Mouse (Mus musculus): ENCODE results near the gene Gzmn.
"Not testable (repeated sequence)": the region's sequence is repeated elsewhere in the genome, so short reads cannot be mapped to it uniquely, and the experiment has no call there.

Gene Gzmn

GRCm38 (mm10) chr14:56174499-56174898, at the start of gene Gzmn:
Gzmn (minus strand) TSS chr14:56174599.
- DNase-seq (ENCODE audit: low spot score in 2 of 2) = no peak

GRCm38 (mm10) chr14:56211317-56211716, 36.9 kb upstream of the Gzmn start, which contains the start of gene Gzmf:
Gzmf (minus strand) TSS chr14:56211417.
- no peak for DNase-seq (ENCODE audit: low spot score in 2 of 2)

GRCm38 (mm10) chr14:56205613-56206012, 31.2 kb upstream of the Gzmn start:
- DNase-seq (ENCODE audit: low spot score in 2 of 2) = no peak

- DNase-seq (ENCODE audit: low spot score in 2 of 2) = peak; percentile 35 to 37
Observed at GRCm38 (mm10) chr14:56205021-56205420, 30.6 kb upstream of the Gzmn start.

- peak; percentile 64 to 67 for DNase-seq (ENCODE audit: low spot score in 2 of 2)
Observed at GRCm38 (mm10) chr14:56203975-56204374, 29.6 kb upstream of the Gzmn start.

- DNase-seq (ENCODE audit: low spot score in 2 of 2) = no peak
Observed at GRCm38 (mm10) chr14:56186946-56187345, 12.5 kb upstream of the Gzmn start.

GRCm38 (mm10) chr14:56186521-56186920, 12.1 kb upstream of the Gzmn start:
- DNase-seq (ENCODE audit: low spot score in 2 of 2) = no peak

GRCm38 (mm10) chr14:56177651-56178050, 3.3 kb upstream of the Gzmn start:
- peak; percentile 19 to 33 for DNase-seq (ENCODE audit: low spot score in 2 of 2)

GRCm38 (mm10) chr14:56173396-56173795, 1.0 kb downstream of the Gzmn start:
- no peak for DNase-seq (ENCODE audit: low spot score in 2 of 2)

GRCm38 (mm10) chr14:56172744-56173143, 1.7 kb downstream of the Gzmn start:
- DNase-seq (ENCODE audit: low spot score in 2 of 2) = no peak

- no peak for DNase-seq (ENCODE audit: low spot score in 2 of 2)
Observed at GRCm38 (mm10) chr14:56168009-56168408, 6.4 kb downstream of the Gzmn start.

- DNase-seq (ENCODE audit: low spot score in 2 of 2) = no peak
Observed at GRCm38 (mm10) chr14:56162109-56162508, 12.3 kb downstream of the Gzmn start.

GRCm38 (mm10) chr14:56159479-56159878, 14.9 kb downstream of the Gzmn start, which contains the start of gene Gzmg:
Gzmg (minus strand) TSS chr14:56159579.
- DNase-seq (ENCODE audit: low spot score in 2 of 2) = not testable (repeated sequence)

- no peak for DNase-seq (ENCODE audit: low spot score in 2 of 2)
Observed at GRCm38 (mm10) chr14:56155340-56155739, 19.1 kb downstream of the Gzmn start.

GRCm38 (mm10) chr14:56133675-56134074, 40.7 kb downstream of the Gzmn start:
- DNase-seq (ENCODE audit: low spot score in 2 of 2) = not testable (repeated sequence)

GRCm38 (mm10) chr14:56132508-56132907, 41.9 kb downstream of the Gzmn start, which contains the start of gene Gzmd:
Gzmd (minus strand) TSS chr14:56132608.
- DNase-seq (ENCODE audit: low spot score in 2 of 2) = not testable (repeated sequence)

GRCm38 (mm10) chr14:56128341-56128740, 46.1 kb downstream of the Gzmn start:
- DNase-seq (ENCODE audit: low spot score in 2 of 2) = no peak

- DNase-seq (ENCODE audit: low spot score in 2 of 2) = no peak
Observed at GRCm38 (mm10) chr14:56123516-56123915, 50.9 kb downstream of the Gzmn start.

GRCm38 (mm10) chr14:56120525-56120924, 53.9 kb downstream of the Gzmn start, which contains the start of gene Gzme:
Gzme (minus strand) TSS chr14:56120625.
- DNase-seq (ENCODE audit: low spot score in 2 of 2) = no peak
